Mouse (Mus musculus) myocyte (in vitro differentiated cells): Measurements from ENCODE around the gene Cars2.

Source experiments
- CEBPB ChIP-seq: IDR thresholded peaks from 2 replicates; pipeline ENCODE4 v1.6.1; 2011; ENCODE audit warnings: mild to moderate bottlenecking, moderate library complexity; ENCODE audit not compliant: poor library complexity, insufficient read depth, severe bottlenecking
- MYOG ChIP-seq, 3 experiments: IDR thresholded peaks; one replicate each; pipeline ENCODE4 v1.6.1; 2011; ENCODE audit warnings: control low read depth in 2 of 3, low read depth in 2 of 3, mild to moderate bottlenecking in 2 of 3; ENCODE audit not compliant: insufficient read length in 2 of 3, control insufficient read depth in 1 of 3, insufficient read depth in 1 of 3
- POLR2A ChIP-seq: IDR thresholded peaks from one replicate; pipeline ENCODE4 v1.6.1; 2011; ENCODE audit warnings: low read depth, mild to moderate bottlenecking, control low read depth, moderate library complexity; ENCODE audit not compliant: insufficient read length
- POLR2AphosphoS2 ChIP-seq: IDR thresholded peaks from one replicate; pipeline ENCODE4 v1.6.1; 2011; ENCODE audit warnings: low read depth, control low read depth; ENCODE audit not compliant: insufficient read length
- SRF ChIP-seq: IDR thresholded peaks from one replicate; pipeline ENCODE4 v1.6.1; 2011; ENCODE audit warnings: low read depth; ENCODE audit not compliant: control insufficient read depth, insufficient read length
- TCF12 ChIP-seq: IDR thresholded peaks from one replicate; pipeline ENCODE4 v1.6.1; 2011; ENCODE audit warnings: mild to moderate bottlenecking, control low read depth; ENCODE audit not compliant: poor library complexity, insufficient read depth, severe bottlenecking
- USF1 ChIP-seq: IDR thresholded peaks from one replicate; pipeline ENCODE4 v1.6.1; 2011; ENCODE audit warnings: low read depth, mild to moderate bottlenecking, control low read depth, moderate library complexity

GRCm38 (mm10) chr8:11547063-11547462, 3.5 kb downstream of the Cars2 start:
- TF ChIP-seq USF1, result no peak
- no peak for TF ChIP-seq POLR2A
- TF ChIP-seq MYOG (IDR thresholded peaks at IDR 0.05; ENCODE audit: control insufficient read depth in 1 of 3, insufficient read depth in 1 of 3, insufficient read length in 2 of 3, low read depth in 2 of 3), result no peak
- TF ChIP-seq POLR2AphosphoS2, result no peak
- TF ChIP-seq SRF, result no peak
- no peak for TF ChIP-seq TCF12
- no peak for TF ChIP-seq CEBPB
